Mouse (Mus musculus) cerebellum, postnatal 10 days (tissue): ENCODE measurements around the gene Mcrip1.
A peak's percentile ranks its signal among the peaks of the same experiment; 100 is the strongest.
"Not testable (repeated sequence)": the region's sequence is repeated elsewhere in the genome, so short reads cannot be mapped to it uniquely, and the experiment has no call there.

Experiments
- DNase-seq, 2 experiments: peaks; one replicate each; pipeline ENCODE4 v3.0.0; 2021; ENCODE audit warnings: mixed read lengths in 2 of 2

The Mcrip1 gene

GRCm38 (mm10) chr11:120574278-120574600 is 24.7 kb upstream of the Mcrip1 start:
- DNase-seq = no peak

GRCm38 (mm10) chr11:120573585-120574277 is 24.2 kb upstream of the Mcrip1 start:
- DNase-seq = no peak

DNA sequence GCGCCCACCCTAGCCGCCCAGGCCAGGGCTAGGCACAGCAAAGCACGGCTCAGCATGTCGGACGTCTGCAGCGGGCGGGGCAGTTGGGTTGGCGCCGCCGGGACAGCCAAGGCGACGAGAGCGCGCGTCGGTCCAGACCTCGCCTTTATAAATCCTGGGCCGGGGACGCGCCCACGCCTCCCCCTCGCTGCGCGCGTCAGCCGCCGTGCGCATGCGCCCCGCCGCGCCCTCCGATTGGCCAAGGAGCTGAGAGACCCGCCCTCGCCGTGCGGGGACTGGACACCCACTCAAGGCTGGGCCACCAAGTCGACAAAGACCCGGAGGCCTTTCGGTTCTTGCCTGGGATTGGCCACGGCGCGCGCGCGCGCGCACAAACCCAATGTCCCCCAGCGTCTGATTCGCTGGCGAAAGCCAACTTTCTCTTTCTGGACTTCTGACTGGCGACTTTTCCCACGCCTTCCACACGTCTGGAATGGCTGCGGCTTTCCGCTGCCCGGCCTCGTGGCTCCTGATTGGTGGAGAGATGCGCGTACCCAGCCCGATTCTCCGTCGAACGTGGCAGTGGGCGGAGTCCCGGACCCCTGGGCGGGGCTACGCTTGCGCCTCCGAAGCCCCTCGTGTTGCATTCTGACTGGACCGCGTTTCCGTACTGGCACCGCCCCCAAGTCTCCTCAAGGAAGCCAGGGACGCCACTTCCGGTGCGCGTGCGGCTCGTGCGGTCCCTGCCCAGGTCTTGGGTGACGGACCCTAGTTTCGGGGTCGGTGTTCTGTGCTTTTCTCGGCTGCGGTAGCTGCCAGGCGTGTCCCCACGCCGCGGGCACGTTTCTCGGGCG is 23.4 kb upstream of the Mcrip1 start, which contains the start of gene P4hb:
Gene P4hb (minus strand): TSS at position 502 of the 833 bp plus-strand sequence.
- peak; percentile 100 for DNase-seq

DNA sequence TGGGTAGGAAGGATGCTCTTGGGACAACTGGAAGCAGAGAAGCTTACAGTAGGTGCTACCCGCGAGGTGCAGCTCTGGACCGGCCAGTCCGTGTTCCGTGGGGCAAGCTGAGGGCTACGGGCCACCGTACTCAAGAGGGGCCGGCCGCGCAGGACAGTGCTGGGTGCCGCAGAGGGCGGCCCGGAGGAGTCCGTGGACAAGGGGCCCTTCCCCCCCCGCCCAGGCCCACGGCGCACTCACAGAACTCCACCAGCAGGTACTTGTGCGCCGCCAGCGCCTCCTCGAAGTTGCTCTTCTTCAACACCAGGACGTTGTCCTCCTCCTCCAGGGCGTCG is 22.9 kb upstream of the Mcrip1 start:
- no peak for DNase-seq

GRCm38 (mm10) chr11:120571754-120572416 is 22.4 kb upstream of the Mcrip1 start:
- peak; percentile 20 to 34 for DNase-seq

GRCm38 (mm10) chr11:120571122-120571521 is 21.6 kb upstream of the Mcrip1 start:
- no peak for DNase-seq

GRCm38 (mm10) chr11:120568324-120568723 is 18.8 kb upstream of the Mcrip1 start:
- no peak for DNase-seq

DNA sequence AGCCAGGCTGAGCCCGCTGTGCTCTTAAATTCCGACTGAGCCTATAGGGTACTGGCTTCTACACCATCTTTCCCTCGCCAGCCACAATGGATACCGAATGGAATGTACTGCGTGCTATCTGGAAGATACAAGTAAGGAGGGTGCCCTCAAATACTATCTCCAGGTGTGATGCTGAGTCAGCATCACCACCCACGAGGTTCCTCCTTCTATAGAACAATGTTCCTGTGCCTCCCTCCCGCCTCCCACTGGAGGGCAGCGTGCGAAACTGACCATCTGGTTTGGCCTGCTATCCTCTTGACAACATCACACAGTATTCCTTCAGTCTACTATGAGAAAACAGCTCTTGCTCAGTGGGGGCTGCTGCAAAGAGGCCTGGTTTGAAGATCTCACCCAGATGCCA is 15.6 kb upstream of the Mcrip1 start:
- DNase-seq = no peak

DNA sequence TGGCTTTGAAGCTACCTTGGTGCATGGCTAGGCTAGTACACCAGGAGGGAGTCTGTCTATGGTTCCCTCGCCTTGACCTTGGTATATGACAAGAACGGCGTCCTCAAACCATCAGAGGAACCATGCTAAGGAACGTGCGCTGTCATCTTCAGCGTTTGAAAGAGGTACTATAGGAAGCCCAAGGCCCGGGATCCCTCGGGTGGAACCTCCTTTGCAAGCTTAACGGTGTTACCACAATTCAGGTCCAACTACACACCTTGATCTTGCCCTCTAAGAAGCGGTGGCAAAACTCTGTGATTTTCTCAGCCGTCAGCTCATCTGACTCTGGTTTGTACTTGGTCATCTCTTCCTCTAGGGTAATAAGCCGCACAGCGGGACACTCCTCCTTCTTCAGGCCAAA is 13.4 kb upstream of the Mcrip1 start:
- DNase-seq = no peak

DNA sequence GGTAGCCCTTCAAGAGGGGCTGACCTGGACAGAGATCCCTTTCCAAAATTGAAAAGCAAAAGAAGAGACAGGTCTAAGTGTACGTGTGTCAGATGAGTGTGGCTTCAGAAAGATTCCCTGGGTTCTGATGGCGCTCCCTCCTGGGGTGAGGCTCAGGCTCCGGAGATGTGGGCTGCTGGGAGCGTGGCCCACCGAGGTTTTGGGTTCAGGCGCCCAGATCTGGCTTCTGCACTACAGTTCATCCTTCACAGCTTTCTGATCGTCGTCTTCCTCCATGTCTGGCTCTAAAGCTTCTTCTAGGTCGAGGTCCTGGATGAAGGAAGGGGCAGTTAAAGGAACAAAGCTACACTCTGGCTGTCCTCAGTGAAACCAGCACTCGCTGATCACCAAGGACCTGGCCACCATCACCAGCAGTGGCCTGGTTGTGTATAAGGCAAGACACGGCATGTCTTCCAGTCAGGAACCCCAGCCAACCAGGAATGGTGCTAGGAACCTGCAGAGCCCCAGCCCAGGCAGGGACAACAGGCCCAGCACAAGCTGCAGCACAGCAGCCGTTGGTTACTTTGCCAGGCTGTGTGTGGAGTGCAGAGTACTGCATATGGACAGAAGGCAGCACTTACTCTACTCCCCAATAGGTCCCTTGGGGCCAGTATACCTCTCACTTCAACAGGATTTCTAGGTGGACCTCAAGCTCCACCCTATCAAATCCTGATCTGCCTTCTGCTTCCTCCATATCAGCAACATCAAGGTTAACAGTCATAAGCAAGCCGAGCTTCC is 11.6 kb upstream of the Mcrip1 start:
- no peak for DNase-seq

- not testable (repeated sequence) for DNase-seq
These were observed 9.3 kb upstream of the Mcrip1 start for GRCm38 (mm10) chr11:120558843-120559242.

DNA sequence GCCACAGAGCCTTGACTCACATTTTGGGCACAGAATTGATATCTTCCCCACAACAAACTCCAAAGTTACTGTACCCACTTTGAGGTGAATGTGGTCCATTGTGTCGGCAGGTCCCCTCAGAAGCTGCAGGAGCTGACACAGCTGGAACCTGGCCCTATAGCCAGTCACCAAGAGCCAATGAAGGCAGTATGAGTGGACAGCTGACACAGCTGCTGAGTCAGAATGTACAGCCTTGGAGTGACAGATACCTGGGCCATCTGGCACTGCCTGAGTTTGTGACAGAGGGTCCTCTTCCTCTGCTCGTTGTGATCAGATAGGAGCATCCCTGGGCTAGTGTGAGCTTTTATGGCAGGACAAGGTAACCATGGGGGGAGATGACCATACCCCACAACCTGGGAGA is 5.7 kb upstream of the Mcrip1 start:
- no peak for DNase-seq

- no peak for DNase-seq
These were observed 5.3 kb upstream of the Mcrip1 start for GRCm38 (mm10) chr11:120554834-120555233.

DNA sequence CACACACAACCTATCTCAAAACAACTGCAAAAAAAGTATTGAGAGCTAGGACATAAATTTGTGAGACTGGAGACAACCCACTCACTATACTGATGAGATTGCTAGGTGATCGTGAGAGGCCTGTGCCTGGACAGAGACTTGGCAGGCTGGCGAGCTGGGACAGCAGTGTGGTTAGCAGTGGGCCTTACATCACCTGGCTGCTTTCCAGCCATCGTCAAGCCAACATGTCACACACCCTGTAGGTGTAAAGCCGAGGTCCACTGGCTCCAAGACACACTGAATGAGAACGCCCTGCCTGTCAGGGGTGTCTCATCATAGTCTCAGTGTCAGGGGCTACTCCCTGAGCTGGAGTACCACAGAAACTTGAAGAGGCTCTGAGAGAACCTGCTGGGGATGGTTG is 3.2 kb upstream of the Mcrip1 start:
- no peak for DNase-seq

DNA sequence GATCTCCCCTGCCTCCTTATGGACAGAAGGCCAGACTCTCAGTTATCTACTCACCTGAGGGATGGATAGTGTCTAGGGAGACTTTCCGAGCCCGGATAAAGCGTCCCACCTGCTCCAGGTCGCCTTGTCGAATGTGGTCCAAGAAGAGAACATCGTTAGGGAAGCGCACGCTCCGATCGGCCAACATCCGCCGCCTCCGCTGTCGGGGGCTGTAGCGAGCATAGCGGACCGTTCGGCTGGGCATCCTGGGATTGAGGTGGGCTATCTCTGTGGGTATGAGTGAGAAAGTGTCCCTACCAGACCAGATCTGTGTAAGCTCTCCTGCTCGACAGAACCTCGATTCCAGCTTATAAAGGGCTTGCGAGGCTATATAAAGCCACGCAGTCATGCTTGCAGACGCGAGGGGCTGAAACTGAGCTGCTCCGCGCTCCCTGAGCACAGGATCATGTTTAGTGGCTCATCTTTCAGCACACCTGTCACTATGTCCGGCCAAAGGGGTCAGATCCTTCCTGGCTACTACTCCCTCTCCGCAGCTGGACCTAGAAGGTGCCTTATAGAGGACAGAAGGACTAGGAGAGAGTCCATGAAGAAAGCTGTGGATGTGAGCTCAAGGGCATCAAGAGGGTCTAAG is 1.4 kb upstream of the Mcrip1 start, which contains the start of gene Ppp1r27:
Gene Ppp1r27 (minus strand): TSS at position 323 of the 631 bp plus-strand sequence.
- DNase-seq = no peak

DNA sequence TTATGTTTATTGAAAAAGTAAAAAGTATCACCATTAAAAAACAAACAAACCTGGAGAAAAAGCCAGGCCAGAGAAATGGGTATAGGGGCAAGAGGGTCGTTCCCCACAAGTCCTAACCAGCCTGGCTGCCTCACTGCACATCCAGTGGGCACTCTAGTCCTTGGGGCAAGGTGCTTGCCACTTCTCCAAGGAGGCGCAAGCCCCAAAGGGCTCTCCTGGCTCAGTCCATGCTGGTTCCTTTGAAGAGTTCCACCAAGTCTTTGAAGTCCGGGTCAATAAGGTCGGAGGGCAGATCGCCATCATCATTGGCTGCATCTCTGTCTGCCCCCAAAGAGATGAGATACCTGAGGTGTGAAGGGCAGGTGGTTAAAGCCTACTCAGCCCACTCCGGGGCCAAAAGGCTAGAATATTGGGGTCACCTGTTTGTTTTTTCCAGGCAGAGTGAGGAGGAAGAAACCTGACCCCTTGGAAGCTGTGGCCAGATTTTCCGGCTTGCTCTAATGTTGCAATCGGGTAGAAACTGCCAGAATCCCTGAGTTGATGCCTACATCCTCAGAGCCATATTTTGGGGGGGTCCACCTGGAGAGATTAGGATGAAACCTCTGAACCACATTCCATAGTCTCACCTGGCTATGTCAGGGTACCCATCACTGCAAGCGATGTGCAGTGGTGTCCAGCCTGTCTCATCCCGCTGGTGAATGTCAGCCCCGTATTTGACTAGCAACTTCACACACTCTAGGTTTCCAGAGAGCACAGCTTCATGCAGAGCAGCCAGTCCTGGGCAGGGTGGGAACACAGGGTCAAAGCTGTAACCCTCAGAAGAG is 671 bp upstream of the Mcrip1 start:
- peak in 1 of 2 experiments; percentile 41 for DNase-seq

DNA sequence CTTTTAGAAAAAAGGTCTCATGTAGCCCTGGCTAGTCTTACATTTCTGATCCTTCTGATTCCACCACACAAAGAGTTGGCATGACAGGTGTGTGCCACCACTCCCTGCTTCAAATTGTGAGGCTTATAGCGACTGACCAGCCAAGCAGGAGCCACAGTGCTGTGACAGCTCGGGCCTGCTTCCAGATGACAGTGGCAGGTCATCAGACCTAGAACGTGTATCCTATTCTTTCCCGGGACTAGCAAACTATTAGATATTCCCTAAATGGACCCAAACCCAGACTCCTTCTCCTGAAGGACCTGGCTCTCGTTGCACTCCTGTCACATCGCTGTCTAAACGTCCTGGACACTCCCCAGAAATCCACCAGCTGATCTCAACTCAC is 750 bp downstream of the Mcrip1 start:
- DNase-seq = no peak

DNA sequence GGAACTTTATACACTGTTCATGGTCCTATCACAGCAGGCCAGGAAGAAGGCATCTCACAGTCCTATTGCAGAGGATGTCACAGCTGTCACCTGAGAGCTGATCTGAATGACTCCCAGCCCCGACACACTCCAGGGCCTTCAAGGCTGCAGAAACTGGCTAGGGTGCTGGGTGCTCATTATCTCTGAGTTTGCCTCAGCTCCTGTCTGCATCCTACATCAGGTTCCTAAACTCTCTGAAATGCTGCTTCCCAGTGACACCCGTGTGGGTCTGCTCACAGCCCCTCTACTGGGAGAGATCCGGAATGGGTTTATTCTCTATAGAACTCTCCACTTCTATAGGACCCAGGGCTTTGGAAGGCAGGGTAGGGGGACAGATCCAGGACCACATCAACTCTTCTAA is 1.3 kb downstream of the Mcrip1 start:
- no peak for DNase-seq

GRCm38 (mm10) chr11:120547469-120547868 is 2.1 kb downstream of the Mcrip1 start:
- no peak for DNase-seq

DNA sequence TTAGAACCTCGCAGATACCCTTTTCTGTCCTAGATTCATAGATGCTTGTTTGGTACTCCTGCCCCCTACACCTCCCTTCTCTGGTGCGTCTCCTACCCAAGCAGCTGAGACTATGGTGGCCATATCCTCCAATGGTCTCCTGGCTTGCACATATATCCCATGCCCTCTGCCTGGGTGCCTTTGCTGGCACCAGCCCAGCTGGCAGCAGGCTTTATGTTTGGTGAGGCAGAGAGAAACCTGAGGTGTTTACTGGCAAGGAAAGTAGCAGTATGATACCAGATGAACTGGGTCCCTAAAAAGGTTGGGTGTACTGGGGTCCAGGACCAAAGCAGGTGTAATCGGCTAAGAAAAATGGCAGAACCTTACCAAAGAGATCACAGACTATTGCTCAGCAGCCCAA is 3.6 kb downstream of the Mcrip1 start:
- no peak for DNase-seq

DNA sequence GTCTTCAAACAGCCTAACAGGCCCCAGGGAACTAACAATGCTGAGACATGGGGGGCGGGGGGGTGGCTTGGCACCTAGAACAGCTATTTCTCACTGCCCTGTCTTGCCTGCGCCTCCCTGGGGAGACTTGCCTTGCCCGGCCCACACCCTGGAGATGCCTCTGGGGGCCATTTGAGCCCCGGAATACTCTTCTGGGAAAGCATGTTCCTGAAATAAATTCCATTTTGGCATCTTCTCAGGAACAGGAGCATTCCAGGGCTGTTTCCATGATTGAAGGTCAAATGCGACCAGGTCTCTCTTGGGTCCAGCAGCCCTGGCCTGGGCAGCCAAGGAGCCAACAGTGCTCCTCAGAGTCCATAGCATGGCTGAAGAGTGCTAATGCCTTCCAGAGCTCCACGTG is 7.2 kb downstream of the Mcrip1 start:
- DNase-seq = no peak

DNA sequence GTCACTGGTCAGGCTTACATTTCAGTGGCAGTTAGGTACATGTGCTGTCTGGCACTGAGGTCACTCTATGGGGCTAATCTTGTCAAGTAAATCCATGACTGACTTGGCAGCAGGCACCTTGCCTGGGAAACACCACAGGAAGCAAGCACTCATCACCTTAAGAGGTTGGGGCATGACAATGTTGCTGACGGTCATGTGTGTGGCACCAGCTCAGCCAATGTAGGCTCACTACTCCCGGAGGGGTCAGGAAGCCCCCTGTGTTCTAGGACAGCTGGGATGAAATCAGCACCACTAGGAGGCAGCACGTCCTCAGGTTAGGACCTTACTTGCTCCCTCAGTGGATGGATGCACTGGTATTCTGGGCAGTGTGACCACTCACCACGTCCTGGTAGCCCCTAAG is 7.6 kb downstream of the Mcrip1 start:
- DNase-seq = peak; percentile 52 to 62
